Mouse (Mus musculus): ENCODE measurements around the gene Haus5. TPM values are rescaled to one million over a fixed set of nuclear protein-coding genes. Genes with fewer than 3 reads are reported as not detected.

The Haus5 gene
- polyA plus RNA-seq, 1 experiment from 2014 or later: 10.8 TPM

GRCm38 (mm10) chr7:30612654-30613402, 52.0 kb downstream of the Haus5 start, which contains the start of gene Upk1a:
TSS of gene Upk1a (minus strand) at chr7:30612847.
- no peaks in the 10 kb centered on the region for H3K9me3 ChIP-seq (ENCODE audit: control insufficient read depth, low read length)
- DNase-seq (ENCODE audit: low spot score): no peak
- no peaks in the 10 kb centered on the region for H3K27me3 ChIP-seq (ENCODE audit: control insufficient read depth, insufficient read depth, low read length)
- no peak within 1 kb of the TSS for H3K4me2 ChIP-seq (replicated peaks; ENCODE audit: low read depth)
- H3K4me1 ChIP-seq (replicated peaks; ENCODE audit: control insufficient read depth, insufficient read depth): no peaks in the 10 kb centered on the region
- H3K9ac ChIP-seq (ENCODE audit: low read length): no peak within 1 kb of the TSS
- no peak within 1 kb of the TSS for H3K27ac ChIP-seq (replicated peaks)
- no peak within 1 kb of the TSS for H3K4me3 ChIP-seq (ENCODE audit: low read depth, low read length)
- ATAC-seq (ENCODE audit: low FRiP score, low TSS enrichment): no peak; the same call in 1 of the 2 replicates
- 54% methylated on average over 8 of the region's 8 CpGs for WGBS
- H3K36me3 ChIP-seq (ENCODE audit: control insufficient read depth, insufficient read depth, low read length): peaks cover 4% of the 10 kb centered on the region
- TF ChIP-seq CTCF (IDR thresholded peaks at IDR 0.05; ENCODE audit: low read depth) (no peak), EP300 (optimal IDR thresholded peaks at IDR 0.05) (no peak)

- no peak for TF ChIP-seq EP300 (optimal IDR thresholded peaks at IDR 0.05)
- TF ChIP-seq CTCF (IDR thresholded peaks at IDR 0.05; ENCODE audit: low read depth): no peak
- H3K4me2 ChIP-seq (replicated peaks; ENCODE audit: low read depth): no peak overlapping the region
- no peaks in the 10 kb centered on the region for H3K4me1 ChIP-seq (replicated peaks; ENCODE audit: control insufficient read depth, insufficient read depth)
- H3K9me3 ChIP-seq (ENCODE audit: control insufficient read depth, low read length): no peaks in the 10 kb centered on the region
- H3K27me3 ChIP-seq (ENCODE audit: control insufficient read depth, insufficient read depth, low read length): no peaks in the 10 kb centered on the region
- no peak overlapping the region for H3K27ac ChIP-seq (replicated peaks)
- 50% methylated on average over 7 of the region's 7 CpGs for WGBS
- ATAC-seq (ENCODE audit: low FRiP score, low TSS enrichment): peak; percentile 51
- H3K4me3 ChIP-seq (ENCODE audit: low read depth, low read length): no peak overlapping the region
- DNase-seq (ENCODE audit: low spot score): peak; percentile 42
- H3K9ac ChIP-seq (ENCODE audit: low read length): no peak overlapping the region
- H3K36me3 ChIP-seq (ENCODE audit: control insufficient read depth, insufficient read depth, low read length): no peaks in the 10 kb centered on the region
These were observed 54.8 kb downstream of the Haus5 start for GRCm38 (mm10) chr7:30610043-30610442.

GRCm38 (mm10) chr7:30608476-30608875, 56.3 kb downstream of the Haus5 start:
- DNase-seq (ENCODE audit: low spot score): no peak
- Histone ChIP-seq H3K4me3 (ENCODE audit: low read depth, low read length) (no peak overlapping the region), H3K36me3 (ENCODE audit: control insufficient read depth, insufficient read depth, low read length) (no peaks in the 10 kb centered on the region), H3K27me3 (ENCODE audit: control insufficient read depth, insufficient read depth, low read length) (no peaks in the 10 kb centered on the region), H3K9me3 (ENCODE audit: control insufficient read depth, low read length) (no peaks in the 10 kb centered on the region), H3K9ac (ENCODE audit: low read length) (no peak overlapping the region), H3K4me1 (replicated peaks; ENCODE audit: control insufficient read depth, insufficient read depth) (no peaks in the 10 kb centered on the region), H3K27ac (replicated peaks) (no peak overlapping the region), H3K4me2 (replicated peaks; ENCODE audit: low read depth) (no peak overlapping the region)
- 46% methylated on average over 16 of the region's 16 CpGs for WGBS
- ATAC-seq (ENCODE audit: low FRiP score, low TSS enrichment): no peak
- no peak for TF ChIP-seq CTCF (IDR thresholded peaks at IDR 0.05; ENCODE audit: low read depth)
- no peak for TF ChIP-seq EP300 (optimal IDR thresholded peaks at IDR 0.05)

- H3K27me3 ChIP-seq (ENCODE audit: control insufficient read depth, insufficient read depth, low read length): no peaks in the 10 kb centered on the region
- WGBS: 28% methylated on average over 8 of the region's 8 CpGs
- no peak overlapping the region for H3K9ac ChIP-seq (ENCODE audit: low read length)
- no peaks in the 10 kb centered on the region for H3K36me3 ChIP-seq (ENCODE audit: control insufficient read depth, insufficient read depth, low read length)
- no peak overlapping the region for H3K4me2 ChIP-seq (replicated peaks; ENCODE audit: low read depth)
- H3K4me3 ChIP-seq (ENCODE audit: low read depth, low read length): no peak overlapping the region
- no peak overlapping the region for H3K27ac ChIP-seq (replicated peaks)
- DNase-seq (ENCODE audit: low spot score) (peak; percentile 77), ATAC-seq (ENCODE audit: low FRiP score, low TSS enrichment) (peak; percentile 28; the same call in 1 of the 2 replicates)
- H3K9me3 ChIP-seq (ENCODE audit: control insufficient read depth, low read length): no peaks in the 10 kb centered on the region
- H3K4me1 ChIP-seq (replicated peaks; ENCODE audit: control insufficient read depth, insufficient read depth): no peaks in the 10 kb centered on the region
- TF ChIP-seq EP300 (optimal IDR thresholded peaks at IDR 0.05): no peak
- peak; percentile 81 for TF ChIP-seq CTCF (IDR thresholded peaks at IDR 0.05; ENCODE audit: low read depth)
These were observed 57.0 kb downstream of the Haus5 start for GRCm38 (mm10) chr7:30607706-30608309.

DNA sequence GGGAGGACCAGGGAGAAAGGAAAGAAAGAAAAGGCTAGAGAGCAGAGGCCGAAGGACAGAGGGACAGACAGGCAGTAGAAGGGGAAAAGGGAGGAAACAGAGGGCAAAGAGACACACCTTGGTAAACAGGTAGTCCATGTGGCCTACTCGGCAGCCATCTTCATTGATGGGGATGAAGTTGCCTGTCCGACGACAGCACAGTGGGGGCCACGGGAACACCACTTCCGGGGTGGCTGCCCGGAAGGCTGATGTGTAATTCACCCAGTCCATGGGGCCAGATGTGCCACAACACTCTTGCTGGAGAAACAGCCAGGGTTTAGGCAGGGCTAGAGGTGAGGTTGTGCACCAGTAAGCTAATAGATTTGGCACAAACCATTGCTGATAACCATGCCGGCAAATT, 59.9 kb downstream of the Haus5 start:
- Histone ChIP-seq H3K27me3 (ENCODE audit: control insufficient read depth, insufficient read depth, low read length) (no peaks in the 10 kb centered on the region), H3K36me3 (ENCODE audit: control insufficient read depth, insufficient read depth, low read length) (no peaks in the 10 kb centered on the region), H3K27ac (replicated peaks) (no peak overlapping the region), H3K9ac (ENCODE audit: low read length) (no peak overlapping the region), H3K9me3 (ENCODE audit: control insufficient read depth, low read length) (no peaks in the 10 kb centered on the region), H3K4me2 (replicated peaks; ENCODE audit: low read depth) (no peak overlapping the region), H3K4me3 (ENCODE audit: low read depth, low read length) (no peak overlapping the region), H3K4me1 (replicated peaks; ENCODE audit: control insufficient read depth, insufficient read depth) (no peaks in the 10 kb centered on the region)
- 75% methylated on average over 8 of the region's 8 CpGs for WGBS
- no peak for TF ChIP-seq CTCF (IDR thresholded peaks at IDR 0.05; ENCODE audit: low read depth)
- TF ChIP-seq EP300 (optimal IDR thresholded peaks at IDR 0.05): no peak
- ATAC-seq (ENCODE audit: low FRiP score, low TSS enrichment): no peak
- no peak for DNase-seq (ENCODE audit: low spot score)

GRCm38 (mm10) chr7:30604424-30604823, 60.4 kb downstream of the Haus5 start:
- H3K4me3 ChIP-seq (ENCODE audit: low read depth, low read length): no peak overlapping the region
- H3K27ac ChIP-seq (replicated peaks): no peak overlapping the region
- no peaks in the 10 kb centered on the region for H3K27me3 ChIP-seq (ENCODE audit: control insufficient read depth, insufficient read depth, low read length)
- H3K9me3 ChIP-seq (ENCODE audit: control insufficient read depth, low read length): no peaks in the 10 kb centered on the region
- H3K9ac ChIP-seq (ENCODE audit: low read length): no peak overlapping the region
- no peak for ATAC-seq (ENCODE audit: low FRiP score, low TSS enrichment)
- no peaks in the 10 kb centered on the region for H3K36me3 ChIP-seq (ENCODE audit: control insufficient read depth, insufficient read depth, low read length)
- H3K4me2 ChIP-seq (replicated peaks; ENCODE audit: low read depth): no peak overlapping the region
- TF ChIP-seq CTCF (IDR thresholded peaks at IDR 0.05; ENCODE audit: low read depth): no peak
- no peak for TF ChIP-seq EP300 (optimal IDR thresholded peaks at IDR 0.05)
- DNase-seq (ENCODE audit: low spot score): no peak
- H3K4me1 ChIP-seq (replicated peaks; ENCODE audit: control insufficient read depth, insufficient read depth): no peaks in the 10 kb centered on the region
- WGBS: 42% methylated on average over 8 of the region's 8 CpGs

Other genes with a start within 250 kb of the Haus5 start
- gene Hcst, start 245.1 kb downstream of the Haus5 start, polyA plus RNA-seq (2015; fragmentation: Nextera tagmentation; extraction: Ambion mirVana): 3.2 and 3.7 TPM in 2 replicates
- gene Nfkbid, start 243.3 kb downstream of the Haus5 start, polyA plus RNA-seq (2015; fragmentation: Nextera tagmentation; extraction: Ambion mirVana): 1.1 TPM in 2 replicates
- 21.7 and 24.1 TPM in 2 replicates for gene Aplp1, start 219.5 kb downstream of the Haus5 start, polyA plus RNA-seq (2015; fragmentation: Nextera tagmentation; extraction: Ambion mirVana)
- 0.18 TPM in 2 replicates for gene Kirrel2, start 207.3 kb downstream of the Haus5 start, polyA plus RNA-seq (2015; fragmentation: Nextera tagmentation; extraction: Ambion mirVana)
- gene Nphs1, start 206.7 kb downstream of the Haus5 start, polyA plus RNA-seq (2015; fragmentation: Nextera tagmentation; extraction: Ambion mirVana): 0.16 and 0.25 TPM in 2 replicates
- 0.42 and 0.68 TPM in 2 replicates for gene Prodh2, start 171.4 kb downstream of the Haus5 start, polyA plus RNA-seq (2015; fragmentation: Nextera tagmentation; extraction: Ambion mirVana)
- gene Arhgap33, start 129.9 kb downstream of the Haus5 start, polyA plus RNA-seq (2015; fragmentation: Nextera tagmentation; extraction: Ambion mirVana): 1.5 and 1.6 TPM in 2 replicates
- gene Hspb6, start 112.8 kb downstream of the Haus5 start, polyA plus RNA-seq (2015; fragmentation: Nextera tagmentation; extraction: Ambion mirVana): 66.4 and 75.7 TPM in 2 replicates
- gene Proser3, start 112.7 kb downstream of the Haus5 start, polyA plus RNA-seq (2015; fragmentation: Nextera tagmentation; extraction: Ambion mirVana): 2.2 and 2.3 TPM in 2 replicates
- 30.2 and 30.9 TPM in 2 replicates for gene Lin37, start 105.2 kb downstream of the Haus5 start, polyA plus RNA-seq (2015; fragmentation: Nextera tagmentation; extraction: Ambion mirVana)
- gene U2af1l4, start 101.7 kb downstream of the Haus5 start, polyA plus RNA-seq (2015; fragmentation: Nextera tagmentation; extraction: Ambion mirVana): 60.5 and 63.9 TPM in 2 replicates
- gene Gm49396, start 101.7 kb downstream of the Haus5 start, polyA plus RNA-seq (2015; fragmentation: Nextera tagmentation; extraction: Ambion mirVana): 2.5 and 2.6 TPM in 2 replicates
- gene Psenen, start 101.4 kb downstream of the Haus5 start, polyA plus RNA-seq (2015; fragmentation: Nextera tagmentation; extraction: Ambion mirVana): 185 and 197 TPM in 2 replicates
- gene Igflr1, start 99.6 kb downstream of the Haus5 start, polyA plus RNA-seq (2015; fragmentation: Nextera tagmentation; extraction: Ambion mirVana): 1.3 and 1.4 TPM in 2 replicates
- 3.3 and 3.7 TPM in 2 replicates for gene Kmt2b, start 76.3 kb downstream of the Haus5 start, polyA plus RNA-seq (2015; fragmentation: Nextera tagmentation; extraction: Ambion mirVana)
- 1.6 and 1.8 TPM in 2 replicates for gene Zbtb32, start 66.1 kb downstream of the Haus5 start, polyA plus RNA-seq (2015; fragmentation: Nextera tagmentation; extraction: Ambion mirVana)
- gene Upk1a, start 52.1 kb downstream of the Haus5 start, polyA plus RNA-seq (2015; fragmentation: Nextera tagmentation; extraction: Ambion mirVana): 0.71 and 0.92 TPM in 2 replicates
- gene Cox6b1, start 38.8 kb downstream of the Haus5 start, polyA plus RNA-seq (2015; fragmentation: Nextera tagmentation; extraction: Ambion mirVana): 1,340 and 1,422 TPM in 2 replicates
- not detected in 2 replicates for gene Etv2, start 29.1 kb downstream of the Haus5 start, polyA plus RNA-seq (2015; fragmentation: Nextera tagmentation; extraction: Ambion mirVana)
- 88.1 and 93.2 TPM in 2 replicates for gene Rbm42, start 14.7 kb downstream of the Haus5 start, polyA plus RNA-seq (2015; fragmentation: Nextera tagmentation; extraction: Ambion mirVana)
- 0.21 TPM in 1 of 2 replicates, not detected in the other for gene Pmis2, start 6.6 kb upstream of the Haus5 start, polyA plus RNA-seq (2015; fragmentation: Nextera tagmentation; extraction: Ambion mirVana)
- gene 2200002J24Rik, start 33.9 kb upstream of the Haus5 start, polyA plus RNA-seq (2015; fragmentation: Nextera tagmentation; extraction: Ambion mirVana): 54.4 and 61.2 TPM in 2 replicates
- gene Atp4a, start 47.2 kb upstream of the Haus5 start, polyA plus RNA-seq (2015; fragmentation: Nextera tagmentation; extraction: Ambion mirVana): 601 and 695 TPM in 2 replicates
- 210 and 221 TPM in 2 replicates for gene Tmem147, start 64.5 kb upstream of the Haus5 start, polyA plus RNA-seq (2015; fragmentation: Nextera tagmentation; extraction: Ambion mirVana)
- 0.27 and 0.30 TPM in 2 replicates for gene Gapdhs, start 78.7 kb upstream of the Haus5 start, polyA plus RNA-seq (2015; fragmentation: Nextera tagmentation; extraction: Ambion mirVana)
- 438 and 453 TPM in 2 replicates for gene Sbsn, start 86.5 kb upstream of the Haus5 start, polyA plus RNA-seq (2015; fragmentation: Nextera tagmentation; extraction: Ambion mirVana)
- gene Dmkn, start 98.8 kb upstream of the Haus5 start, polyA plus RNA-seq (2015; fragmentation: Nextera tagmentation; extraction: Ambion mirVana): 1,959 and 2,038 TPM in 2 replicates
- 12,744 and 13,054 TPM in 2 replicates for gene Krtdap, start 122.9 kb upstream of the Haus5 start, polyA plus RNA-seq (2015; fragmentation: Nextera tagmentation; extraction: Ambion mirVana)
- gene Ffar2, start 158.8 kb upstream of the Haus5 start, polyA plus RNA-seq (2015; fragmentation: Nextera tagmentation; extraction: Ambion mirVana): 1.7 TPM in 2 replicates
- 0.22 and 0.30 TPM in 2 replicates for gene Ffar3, start 191.2 kb upstream of the Haus5 start, polyA plus RNA-seq (2015; fragmentation: Nextera tagmentation; extraction: Ambion mirVana)
- gene Ffar1, start 196.6 kb upstream of the Haus5 start, polyA plus RNA-seq (2015; fragmentation: Nextera tagmentation; extraction: Ambion mirVana): 0.04 and 0.06 TPM in 2 replicates
- gene Cd22, start 215.3 kb upstream of the Haus5 start, polyA plus RNA-seq (2015; fragmentation: Nextera tagmentation; extraction: Ambion mirVana): 0.05 and 0.07 TPM in 2 replicates
- gene Mag, start 249.9 kb upstream of the Haus5 start, polyA plus RNA-seq (2015; fragmentation: Nextera tagmentation; extraction: Ambion mirVana): 0.33 and 0.36 TPM in 2 replicates

All from stomach, postnatal 0 days (tissue).